Mouse (Mus musculus) CD8-positive naive resting alpha-beta T cell, adult 57 days (primary cell): ENCODE data around the gene 1700014D04Rik. TPM values are rescaled to one million over a fixed set of nuclear protein-coding genes. Genes with fewer than 3 reads are reported as not detected.

Source experiments
- total RNA-seq: library from RNA; stranded (reverse); gene quantifications from one replicate; pipeline ENCODE4 v1.2.4, GENCODE M21; 2023

1700014D04Rik gene
- total RNA-seq: 0.15 TPM

DNA sequence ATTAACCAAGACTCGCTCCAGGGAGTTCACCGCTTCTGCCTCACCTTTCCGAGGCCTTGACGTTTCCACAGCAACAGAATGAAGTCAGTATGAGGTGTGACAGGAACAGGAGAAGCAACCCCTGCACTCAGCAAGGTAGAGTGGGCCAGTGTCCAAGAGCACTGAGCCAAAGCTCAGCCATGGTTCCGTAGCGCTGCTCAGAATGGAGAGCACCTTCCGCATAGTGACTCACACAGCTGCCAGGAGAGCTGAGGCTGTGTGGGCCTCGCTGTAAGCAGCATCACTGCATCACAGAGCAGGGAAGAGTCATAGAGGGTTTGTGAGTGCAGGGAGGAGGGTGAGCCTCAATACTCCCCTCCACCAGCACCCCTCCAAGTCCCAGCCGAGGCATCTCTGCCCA, at the start of gene 1700014D04Rik:
Gene 1700014D04Rik, minus strand, starts transcription at position 42 of the 400 bp plus-strand sequence.

DNA sequence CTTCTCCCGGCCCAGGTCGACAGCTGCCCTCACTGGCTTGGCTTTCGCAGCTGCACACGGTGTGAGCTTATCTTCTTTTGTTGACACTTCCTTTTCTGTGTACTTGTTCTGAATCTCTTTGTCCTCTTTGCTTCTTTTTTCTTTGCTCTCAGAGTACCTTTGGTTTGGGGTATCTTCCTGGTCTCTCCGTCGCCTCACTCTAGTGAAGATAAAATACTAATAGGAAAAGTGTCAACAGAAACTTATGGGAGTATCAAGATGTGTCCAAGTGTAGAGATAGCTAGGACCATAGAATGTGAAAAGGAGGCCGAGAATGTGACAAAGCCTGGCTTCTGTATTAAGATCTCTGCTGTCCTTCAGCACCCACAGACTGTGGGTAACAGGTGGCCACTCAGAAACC, 35.6 kb upstream of the 1700014D04Rik start, which contains the start of gene Gm49354:
Gene Gm49354, minus strand, starts transcription at position 101 of the 400 bp plus-strand sequence.

DNA sequence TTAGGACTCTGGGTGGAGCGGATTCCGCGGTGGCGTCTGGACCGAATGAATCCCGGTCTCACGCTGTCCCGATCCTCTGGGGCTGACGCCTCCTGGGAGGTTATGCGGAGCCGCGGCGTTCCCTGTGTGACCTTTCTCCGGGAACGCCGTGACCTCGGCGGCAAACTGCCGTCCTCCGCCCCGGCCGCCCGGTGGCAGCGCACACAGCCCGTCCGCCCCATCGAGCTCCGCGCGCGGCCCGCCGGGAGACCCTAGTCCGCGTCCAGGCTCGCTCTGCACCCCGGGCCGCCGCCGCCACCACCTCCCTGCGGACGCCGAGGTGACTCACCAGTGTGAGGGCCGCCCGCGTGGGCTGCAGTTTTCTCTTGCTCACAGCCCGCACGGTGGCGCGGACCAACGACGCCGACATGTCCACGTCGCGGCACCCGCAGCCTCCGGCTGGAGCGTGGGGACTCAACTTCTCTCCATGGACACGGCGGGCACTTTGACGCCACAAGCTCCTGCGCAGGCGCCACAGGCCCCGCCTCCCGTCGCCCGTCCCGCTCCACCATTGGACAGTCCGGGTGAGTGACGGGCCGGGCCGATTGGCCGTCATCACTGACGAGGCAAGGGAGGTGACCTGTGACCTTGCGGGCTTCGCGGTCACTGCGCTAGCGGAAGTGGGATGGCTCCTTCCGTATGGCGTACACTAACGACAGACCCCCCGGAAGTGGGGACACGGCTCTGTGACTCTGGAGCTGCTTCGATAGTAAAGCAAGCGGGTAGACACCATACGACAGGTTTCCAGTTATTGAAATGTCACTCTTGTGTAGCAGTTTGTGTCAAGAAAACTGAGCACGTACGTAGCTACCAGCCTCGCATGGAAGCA, 23.0 kb upstream of the 1700014D04Rik start, which contains the start of gene Isca1:
Gene Isca1, minus strand, starts transcription at position 515 of the 868 bp plus-strand sequence.

DNA sequence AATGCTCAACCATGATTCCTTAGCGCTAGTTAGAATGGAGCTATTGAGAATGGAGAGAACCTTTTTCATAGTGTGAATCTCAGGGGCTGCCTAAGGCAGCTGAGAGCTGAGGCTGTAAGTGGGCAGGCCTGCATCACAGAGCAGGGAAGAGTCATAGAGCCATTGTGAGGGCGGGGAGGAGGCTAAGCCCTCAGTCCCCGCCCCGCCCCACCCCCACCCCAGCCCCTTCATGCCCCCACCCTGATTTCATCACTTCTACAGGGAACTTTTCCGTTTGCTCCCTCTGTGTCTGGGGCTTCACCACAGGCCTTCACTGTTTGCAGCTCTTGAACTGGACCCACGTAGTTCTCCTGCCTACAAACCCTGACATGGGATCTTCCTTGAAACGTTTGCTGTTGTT, 14.9 kb downstream of the 1700014D04Rik start, which contains the start of gene Spata31d1d:
Gene Spata31d1d, minus strand, starts transcription at position 101 of the 400 bp plus-strand sequence.

DNA sequence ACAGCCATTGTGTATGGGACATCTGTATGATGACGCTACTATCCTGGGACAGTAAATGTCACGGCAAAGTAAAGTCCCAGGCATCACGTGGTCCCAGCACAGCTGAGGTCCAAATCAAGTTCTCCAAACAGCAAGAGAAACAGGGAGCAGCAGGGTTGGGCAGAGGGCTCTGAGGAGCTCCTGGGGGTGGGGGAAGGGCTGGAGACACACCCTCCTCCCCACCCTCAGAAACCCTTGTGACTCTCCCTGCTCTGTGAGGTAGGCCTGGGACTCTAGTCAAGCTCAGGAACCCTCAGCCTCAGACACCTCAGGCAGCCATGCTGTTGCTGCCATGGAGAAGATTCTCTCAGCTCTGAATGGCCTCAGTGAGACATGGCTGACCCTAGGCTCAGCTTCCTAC, 34.6 kb downstream of the 1700014D04Rik start, which contains the start of gene Spata31d1b:
Gene Spata31d1b, plus strand, starts transcription at position 301 of the 400 bp plus-strand sequence.

DNA sequence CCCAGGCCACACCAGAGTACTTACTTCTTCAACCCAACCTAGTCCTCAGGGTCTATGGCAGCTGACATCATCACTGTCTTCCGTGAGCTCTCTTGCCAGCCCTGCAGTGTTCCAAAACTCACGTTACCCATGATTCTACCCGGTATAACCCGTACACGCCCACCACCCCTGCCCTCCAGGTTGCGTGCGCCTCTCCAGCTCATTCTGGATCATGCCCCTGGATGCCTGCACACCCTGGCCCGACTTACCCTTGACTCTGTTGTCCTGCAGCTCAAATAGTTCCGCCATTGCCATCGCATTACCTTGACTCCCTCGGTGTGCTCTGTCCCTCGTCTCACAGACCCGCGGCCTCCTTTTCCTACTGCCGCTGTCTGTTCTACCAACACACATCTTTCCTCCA, 36.3 kb downstream of the 1700014D04Rik start, which contains the start of gene Spata31d1a:
Gene Spata31d1a, minus strand, starts transcription at position 101 of the 400 bp plus-strand sequence.

DNA sequence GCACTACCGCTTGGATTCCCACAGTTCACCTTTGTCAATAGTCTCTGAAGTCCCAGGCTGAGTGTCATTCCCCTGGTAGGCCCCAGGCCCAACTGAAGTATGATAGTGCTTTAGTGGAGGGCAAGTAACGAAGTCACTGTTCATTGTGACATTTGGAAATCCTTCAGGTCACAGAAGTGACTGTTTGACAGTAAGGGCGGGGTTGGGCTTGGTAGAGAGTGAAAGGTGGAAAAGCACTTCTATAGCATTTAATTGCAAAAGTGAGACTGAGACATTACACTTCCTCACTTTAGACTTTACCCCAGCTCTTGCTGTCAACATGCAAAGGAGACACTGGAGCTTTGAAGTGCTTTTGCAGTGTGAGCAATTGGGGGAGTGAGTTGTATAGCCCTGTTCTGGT, 52.5 kb downstream of the 1700014D04Rik start, which contains the start of gene 4921517D22Rik:
Gene 4921517D22Rik, minus strand, starts transcription at position 101 of the 400 bp plus-strand sequence.

Other genes with a start within 250 kb of the 1700014D04Rik start
- 42.4 TPM for gene Agtpbp1, start 161.5 kb downstream of the 1700014D04Rik start, total RNA-seq
- gene Naa35, start 161.5 kb downstream of the 1700014D04Rik start, total RNA-seq: 44.7 TPM
- 56.9 TPM for gene Golm1, start 70.9 kb downstream of the 1700014D04Rik start, total RNA-seq
- not detected for gene 4921517D22Rik, start 52.6 kb downstream of the 1700014D04Rik start, total RNA-seq
- gene Spata31d1a, start 36.4 kb downstream of the 1700014D04Rik start, total RNA-seq: not detected
- gene Spata31d1b, start 34.5 kb downstream of the 1700014D04Rik start, total RNA-seq: not detected
- not detected for gene Spata31d1d, start 15.0 kb downstream of the 1700014D04Rik start, total RNA-seq
- 67.6 TPM for gene Isca1, start 23.1 kb upstream of the 1700014D04Rik start, total RNA-seq
- gene Gm49354, start 35.5 kb upstream of the 1700014D04Rik start, total RNA-seq: not detected
- gene Tut7, start 76.4 kb upstream of the 1700014D04Rik start, total RNA-seq: 193 TPM